Mouse (Mus musculus) megakaryocyte progenitor cell, adult 5-6 weeks (primary cell): ENCODE data around the gene Lrpap1. TPM values are rescaled to one million over a fixed set of nuclear protein-coding genes. Genes with fewer than 3 reads are reported as not detected.

Source experiments
- ATAC-seq: replicated peaks from 2 replicates; pipeline ENCODE4 v1.8.0; 2016; ENCODE audit warnings: mild to moderate bottlenecking, moderate TSS enrichment, inconsistent platforms; ENCODE audit not compliant: poor library complexity
- total RNA-seq, 2 experiments: library from RNA; stranded (forward) in 1 of 2; stranded (reverse) in 1 of 2; fragments of 157-497, 149-512 nt in 1 of 2; fragments of 200-1000 nt in 1 of 2; gene quantifications; 2 replicates each; pipeline versions ENCODE4 v1.2.3 to v1.2.4; 2015 to 2017

The Lrpap1 gene
- total RNA-seq, 2 experiments from 2014 or later = 41.8 to 69.5 TPM

GRCm38 (mm10) chr5:35129208-35129607, 23.6 kb upstream of the Lrpap1 start:
- ATAC-seq = no peak

GRCm38 (mm10) chr5:35120024-35120423, 14.5 kb upstream of the Lrpap1 start:
- ATAC-seq = no peak

DNA sequence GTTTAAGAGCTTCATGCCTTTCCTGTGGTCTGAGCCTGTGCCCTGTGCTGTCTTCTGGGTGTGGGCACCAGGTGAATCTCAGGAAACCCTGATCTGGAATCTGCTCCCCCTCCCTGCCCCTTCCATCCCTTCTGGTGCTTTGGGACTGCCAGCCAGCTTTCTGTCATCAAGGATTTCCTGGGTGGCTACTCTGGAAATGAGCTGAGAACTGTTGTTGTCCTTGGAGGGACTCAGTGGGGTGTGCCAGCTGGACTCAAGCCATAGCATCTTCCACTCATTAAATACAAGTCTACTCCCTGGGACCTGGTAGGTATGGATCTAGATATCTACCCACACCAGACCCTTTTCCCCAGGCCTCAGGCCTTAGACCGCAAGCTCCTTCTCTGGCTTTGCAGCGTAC, 12.9 kb upstream of the Lrpap1 start:
- no peak for ATAC-seq

GRCm38 (mm10) chr5:35117633-35118032, 12.1 kb upstream of the Lrpap1 start:
- ATAC-seq = 0 out of 2 replicates have a peak, but pooled peaks have one; percentile 26

DNA sequence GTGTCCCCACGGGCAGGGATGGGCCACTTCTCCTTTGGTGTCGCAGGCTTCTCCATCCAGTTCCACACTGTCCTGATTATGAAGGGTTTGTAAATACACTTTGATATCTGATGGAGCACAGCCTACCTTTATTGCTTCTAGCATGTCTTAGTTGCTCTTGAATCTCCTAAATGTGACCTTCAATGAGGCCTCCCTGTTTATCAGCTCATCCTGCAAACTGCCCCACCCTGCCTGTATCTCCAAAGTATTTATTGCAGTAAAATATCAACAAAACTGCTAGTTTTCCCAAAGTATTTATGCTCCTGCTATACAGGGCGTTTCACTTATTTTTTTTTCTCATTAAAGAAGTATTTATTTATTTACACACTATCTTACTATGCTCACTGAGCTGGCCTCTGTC, 10.4 kb upstream of the Lrpap1 start:
- no peak for ATAC-seq

GRCm38 (mm10) chr5:35112444-35112843, 6.9 kb upstream of the Lrpap1 start:
- no peak for ATAC-seq

DNA sequence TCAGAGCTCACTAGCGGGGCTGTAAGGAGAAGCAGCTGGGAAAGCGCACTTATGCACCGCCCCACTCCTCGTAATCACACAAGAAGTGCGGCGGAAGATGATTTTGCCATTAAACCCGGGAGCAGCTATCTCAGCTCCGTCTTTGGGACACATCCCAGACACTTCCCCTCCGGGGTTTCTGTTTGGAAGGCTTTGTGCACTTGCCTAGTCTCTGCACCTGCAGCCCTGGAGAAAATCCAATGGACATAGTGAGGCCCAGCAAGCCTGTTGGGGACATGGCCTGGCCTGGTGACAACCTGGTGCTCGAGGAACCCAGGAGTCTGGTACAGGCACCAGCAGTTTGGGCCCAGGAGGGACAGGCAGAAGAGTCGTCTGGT, 344 bp upstream of the Lrpap1 start:
- ATAC-seq = 0 out of 2 replicates have a peak, but pooled peaks have one; percentile 0

DNA sequence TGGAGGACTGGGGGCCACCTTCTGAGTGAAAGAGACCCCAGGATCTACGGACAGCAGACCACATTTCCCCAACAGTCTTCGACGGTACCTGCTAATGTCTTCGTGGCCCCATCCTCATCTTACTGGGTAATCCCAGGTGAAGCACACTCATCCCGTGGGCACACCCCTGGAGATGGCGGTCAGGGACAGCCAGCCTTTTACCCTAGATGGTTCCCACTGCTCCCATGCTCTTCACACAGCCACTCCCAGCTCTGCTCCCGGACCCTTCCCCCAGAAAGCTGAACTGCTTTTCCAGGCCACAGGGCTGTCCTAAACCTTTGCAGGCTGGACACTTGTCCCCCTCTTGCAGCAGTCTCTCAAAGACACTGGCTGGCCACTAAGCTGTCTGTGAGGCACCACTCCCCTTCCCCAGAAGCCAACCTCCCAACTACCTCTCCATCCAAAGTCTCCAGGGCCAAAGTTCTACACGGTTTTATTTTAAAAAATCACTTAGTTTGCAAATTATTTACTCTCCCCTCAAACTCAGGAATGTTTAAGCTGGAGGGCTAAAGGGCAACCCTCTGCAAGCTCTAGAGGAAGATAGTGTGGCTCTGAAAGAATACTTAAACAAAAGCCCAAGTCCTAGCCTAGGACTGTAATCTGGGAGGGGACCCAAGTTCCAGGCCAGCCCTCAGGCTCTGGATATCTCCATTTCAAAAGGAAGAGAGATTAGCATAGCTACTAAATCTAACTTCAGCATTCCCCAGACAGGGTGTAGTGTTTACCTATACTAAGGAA, 1.2 kb downstream of the Lrpap1 start:
- no peak for ATAC-seq

- ATAC-seq = no peak
Measured at GRCm38 (mm10) chr5:35103528-35103927, 2.0 kb downstream of the Lrpap1 start.

GRCm38 (mm10) chr5:35103086-35103485, 2.5 kb downstream of the Lrpap1 start:
- ATAC-seq = peak; percentile 69

- no peak for ATAC-seq
Measured at GRCm38 (mm10) chr5:35091636-35092035, 13.9 kb downstream of the Lrpap1 start.

GRCm38 (mm10) chr5:35089614-35089963, 16.0 kb downstream of the Lrpap1 start:
- ATAC-seq = no peak

GRCm38 (mm10) chr5:35088785-35089613, 16.6 kb downstream of the Lrpap1 start:
- ATAC-seq = peak; percentile 95

- no peak for ATAC-seq
Measured at GRCm38 (mm10) chr5:35084913-35085312, 20.7 kb downstream of the Lrpap1 start.

DNA sequence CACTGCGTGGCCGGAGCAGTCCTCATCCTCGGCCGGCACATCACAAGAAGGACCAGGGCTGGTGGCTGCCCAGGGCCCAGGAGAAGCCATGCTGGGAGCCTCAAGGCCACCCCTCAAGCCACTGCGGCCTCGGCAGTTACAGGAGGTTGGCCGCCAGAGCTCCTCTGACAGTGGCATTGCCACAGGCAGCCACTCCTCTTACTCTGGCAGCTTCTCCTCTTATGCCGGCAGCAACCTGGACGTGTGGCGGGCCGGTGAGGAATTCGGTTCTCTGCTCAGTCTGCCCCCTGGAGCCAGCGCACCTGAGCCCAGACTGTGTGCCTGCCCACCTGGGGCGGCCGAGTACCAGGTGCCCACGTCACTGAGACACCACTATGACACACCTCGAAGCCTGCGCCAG, 26.5 kb downstream of the Lrpap1 start:
- no peak for ATAC-seq

GRCm38 (mm10) chr5:35076369-35076768, 29.2 kb downstream of the Lrpap1 start:
- ATAC-seq = no peak

DNA sequence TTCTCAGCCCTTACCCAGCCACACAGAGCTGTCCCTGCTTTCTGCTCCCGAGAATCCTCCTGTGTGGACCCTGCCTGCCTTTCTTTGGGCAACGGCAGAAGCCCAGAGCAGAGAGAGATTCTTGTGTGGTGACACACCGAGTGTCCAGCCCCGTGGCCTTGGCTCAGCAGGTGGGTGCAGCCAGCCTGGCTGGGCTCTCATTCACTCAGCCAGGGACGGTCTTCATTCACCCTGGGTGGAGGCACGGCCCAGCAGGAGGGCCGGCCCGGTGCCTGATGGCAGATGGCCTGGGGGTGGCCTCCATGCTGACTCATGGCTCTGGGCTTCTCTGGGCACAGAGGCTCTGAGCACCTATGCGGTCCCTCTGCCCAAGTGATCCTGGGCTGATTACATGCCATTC, 31.6 kb downstream of the Lrpap1 start:
- no peak for ATAC-seq

GRCm38 (mm10) chr5:35073235-35073634, 32.3 kb downstream of the Lrpap1 start:
- no peak for ATAC-seq

- no peak for ATAC-seq
Measured at GRCm38 (mm10) chr5:35071855-35072254, 33.7 kb downstream of the Lrpap1 start.

- no peak for ATAC-seq
Measured at GRCm38 (mm10) chr5:35070953-35071352, 34.6 kb downstream of the Lrpap1 start.

GRCm38 (mm10) chr5:35070314-35070713, 35.3 kb downstream of the Lrpap1 start:
- no peak for ATAC-seq

GRCm38 (mm10) chr5:35069841-35070240, 35.7 kb downstream of the Lrpap1 start:
- ATAC-seq = no peak
